Mouse (Mus musculus): ENCODE data around the gene Gpr171.
"Not testable (repeated sequence)": the region's sequence is repeated elsewhere in the genome, so short reads cannot be mapped to it uniquely, and the experiment has no call there.

Gpr171 gene

GRCm38 (mm10) chr3:59101218-59101986 is at the start of gene Gpr171:
Gpr171 (minus strand) TSS chr3:59101821.
- DNase-seq (ENCODE audit: low spot score): no peak

DNA sequence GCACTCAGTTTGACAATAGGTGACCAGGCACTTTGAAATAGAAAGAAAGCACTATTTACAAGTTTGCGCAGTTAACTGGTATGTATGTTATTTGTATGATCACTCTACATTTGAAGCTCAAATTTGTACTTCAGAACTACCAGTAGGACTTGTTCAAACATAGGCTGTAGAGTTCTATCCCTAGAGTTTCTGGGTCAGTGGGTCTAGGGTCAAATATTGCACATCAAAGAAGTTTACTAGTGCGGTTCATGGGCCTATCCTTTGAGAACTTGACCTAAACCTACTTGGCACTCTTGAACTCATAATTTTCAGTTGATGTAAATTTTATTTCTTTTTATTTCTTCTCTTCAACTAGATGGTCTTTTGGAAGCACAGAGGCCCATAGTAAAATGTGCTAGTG is 49.0 kb upstream of the Gpr171 start:
- DNase-seq (ENCODE audit: low spot score): no peak

- no peak for DNase-seq (ENCODE audit: low spot score)
Observed at GRCm38 (mm10) chr3:59149646-59150045, 48.0 kb upstream of the Gpr171 start.

DNA sequence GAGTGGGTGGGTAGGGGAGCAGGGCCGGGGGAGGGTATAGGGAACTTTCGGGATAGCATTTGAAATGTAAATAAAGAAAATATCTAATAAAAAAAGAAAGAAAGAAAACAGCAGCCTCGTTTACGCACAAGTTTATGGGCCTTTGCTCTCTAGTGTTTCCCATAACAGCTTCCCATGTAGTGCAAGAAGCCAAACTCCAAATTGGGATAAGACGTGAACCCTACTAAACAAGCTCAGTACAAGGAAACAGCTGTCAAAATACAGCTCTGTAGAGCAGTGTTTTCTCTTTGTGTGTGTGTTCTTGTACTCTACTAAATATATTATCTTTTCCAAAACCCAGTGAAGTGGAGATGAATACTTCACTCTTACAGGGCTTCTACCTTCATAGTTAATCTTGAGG is 43.6 kb upstream of the Gpr171 start:
- no peak for DNase-seq (ENCODE audit: low spot score)

DNA sequence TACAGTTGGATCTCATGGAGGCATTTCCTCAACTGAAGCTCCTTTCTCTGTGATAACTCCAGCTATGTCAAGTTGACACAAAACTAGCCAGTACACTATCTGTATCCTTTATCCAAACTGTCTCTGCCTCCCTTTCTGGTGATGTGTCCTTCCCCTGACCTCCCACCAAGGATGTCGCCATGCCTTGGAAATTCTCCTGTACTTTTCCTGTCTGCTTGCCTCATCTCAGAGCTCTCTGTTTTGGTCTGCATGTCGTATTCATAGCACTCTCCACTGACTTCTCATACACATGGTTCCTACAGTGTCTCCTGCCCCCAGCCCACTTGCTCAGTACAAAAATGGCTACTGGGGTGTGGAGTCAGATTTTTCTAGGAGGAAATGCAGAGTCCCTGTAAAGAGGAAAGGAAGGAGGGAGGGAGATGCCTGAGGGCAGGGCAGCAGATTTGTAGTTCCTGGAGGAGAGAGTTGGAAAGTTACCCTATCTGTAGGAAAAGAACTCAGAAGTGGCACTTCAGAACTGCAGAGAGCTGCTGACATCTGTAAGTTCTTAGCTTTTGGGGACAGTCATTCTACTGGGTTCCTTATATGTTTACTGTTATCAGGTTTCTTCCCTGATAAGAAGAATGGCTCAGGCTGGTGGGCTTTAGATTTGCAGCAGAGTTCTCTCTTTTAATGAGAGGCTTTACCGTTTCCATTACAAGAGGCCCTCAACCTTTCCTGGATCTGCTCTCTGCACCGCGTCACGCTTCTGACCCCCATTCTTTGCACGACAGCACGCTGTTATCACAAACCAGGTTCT is 40.1 kb upstream of the Gpr171 start:
- no peak for DNase-seq (ENCODE audit: low spot score)

DNA sequence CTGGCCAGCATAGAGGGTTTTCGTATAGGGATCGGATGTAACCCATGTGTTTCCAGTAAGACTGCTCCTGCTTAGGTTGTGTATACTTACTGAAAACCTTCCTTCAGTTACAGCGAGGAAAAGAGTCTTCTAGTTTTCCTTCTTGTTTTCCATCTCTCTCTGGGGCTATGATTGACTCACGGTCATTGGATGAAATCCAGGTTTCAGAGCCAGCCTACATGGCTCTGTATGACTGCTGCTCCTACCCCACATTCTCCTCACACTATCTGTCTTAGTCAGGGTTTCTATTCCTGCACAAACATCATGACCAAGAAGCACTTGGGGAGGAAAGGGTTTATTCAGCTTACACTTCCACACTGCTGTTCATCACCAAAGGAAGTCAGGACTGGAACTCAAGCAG is 39.3 kb upstream of the Gpr171 start:
- DNase-seq (ENCODE audit: low spot score): not testable (repeated sequence)

GRCm38 (mm10) chr3:59140115-59140514 is 38.5 kb upstream of the Gpr171 start:
- DNase-seq (ENCODE audit: low spot score): no peak

DNA sequence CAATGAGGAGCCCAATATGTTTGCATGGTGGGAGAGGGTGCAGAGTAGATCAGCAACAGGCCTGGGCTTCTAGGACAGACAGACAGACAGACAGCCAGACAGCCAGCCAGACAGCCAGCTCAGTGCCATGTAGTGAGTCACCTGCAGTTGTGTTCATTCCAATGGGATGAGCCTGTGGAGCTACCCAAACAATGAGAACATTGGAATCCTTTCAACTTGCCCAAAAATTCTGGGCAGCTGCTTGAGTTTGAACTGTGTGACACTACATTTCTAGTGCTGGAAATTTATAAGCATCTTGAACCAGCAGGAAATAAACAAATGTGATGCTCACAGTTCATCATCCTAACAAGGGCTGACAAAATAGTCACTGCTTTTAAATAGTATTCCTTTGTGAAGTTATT is 38.0 kb upstream of the Gpr171 start:
- DNase-seq (ENCODE audit: low spot score): no peak

- no peak for DNase-seq (ENCODE audit: low spot score)
Observed at GRCm38 (mm10) chr3:59138946-59139468, 37.4 kb upstream of the Gpr171 start.

GRCm38 (mm10) chr3:59135911-59136653 is 34.5 kb upstream of the Gpr171 start:
- no peak for DNase-seq (ENCODE audit: low spot score)

DNA sequence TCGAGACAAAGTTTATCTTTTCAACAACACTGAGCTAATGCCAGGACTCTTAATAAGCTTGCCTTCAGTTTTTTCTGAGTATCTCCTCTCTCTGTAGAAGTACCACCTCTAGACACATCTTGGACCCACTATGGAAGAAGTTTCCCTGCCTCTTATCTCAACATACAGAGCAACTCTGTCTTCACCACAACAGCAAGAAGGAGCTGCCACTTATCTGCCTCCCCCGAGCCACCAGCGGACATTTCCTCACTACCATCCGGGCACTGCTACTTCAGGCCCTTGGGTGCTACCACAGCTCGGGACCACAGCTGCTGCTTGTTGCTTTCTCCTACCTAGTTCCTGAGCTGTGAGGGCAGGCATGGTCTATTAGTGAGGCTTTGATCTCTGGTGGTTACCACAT is 31.6 kb upstream of the Gpr171 start:
- DNase-seq (ENCODE audit: low spot score): no peak

- no peak for DNase-seq (ENCODE audit: low spot score)
Observed at GRCm38 (mm10) chr3:59131966-59132365, 30.3 kb upstream of the Gpr171 start.

DNA sequence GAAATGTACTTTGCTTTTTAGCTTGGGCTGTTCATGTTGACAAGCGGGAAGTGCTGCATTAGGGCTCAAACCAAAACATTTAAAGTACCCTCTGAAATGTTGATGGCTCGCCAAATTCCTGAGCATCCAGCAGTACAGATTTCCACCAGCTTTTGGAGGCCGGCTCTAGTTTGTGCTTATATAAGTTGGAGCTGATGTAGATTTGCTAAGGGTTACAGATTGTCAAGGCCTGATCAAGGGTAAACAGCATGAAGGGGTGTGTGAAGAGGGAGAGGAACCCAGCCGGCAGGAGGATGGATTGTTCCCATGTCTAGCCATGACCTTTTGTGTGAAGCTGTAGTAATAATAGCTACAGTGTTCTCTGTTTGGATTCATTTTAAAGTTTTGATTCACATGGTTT is 29.5 kb upstream of the Gpr171 start:
- no peak for DNase-seq (ENCODE audit: low spot score)

- no peak for DNase-seq (ENCODE audit: low spot score)
Observed at GRCm38 (mm10) chr3:59130431-59130830, 28.8 kb upstream of the Gpr171 start.

DNA sequence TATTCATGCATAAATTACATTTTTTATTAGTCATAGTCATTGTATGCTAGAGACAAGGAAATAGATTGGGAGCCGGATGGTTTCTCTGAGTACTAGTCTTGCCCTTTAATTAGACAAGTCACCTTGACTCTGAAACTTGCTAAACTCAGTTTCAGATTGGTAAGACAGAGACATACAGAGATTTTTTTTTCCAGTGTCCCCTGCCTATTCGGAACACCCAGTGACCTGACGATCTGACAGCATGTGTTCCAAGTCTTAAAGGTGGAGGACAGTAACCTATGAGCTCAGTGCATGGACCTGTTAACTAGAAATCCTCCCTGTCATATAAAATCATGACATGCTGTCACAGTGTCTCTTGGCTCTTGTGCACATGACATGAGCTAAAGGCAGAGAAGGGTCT is 27.9 kb upstream of the Gpr171 start:
- DNase-seq (ENCODE audit: low spot score): no peak

- DNase-seq (ENCODE audit: low spot score): no peak
Observed at GRCm38 (mm10) chr3:59128681-59129080, 27.1 kb upstream of the Gpr171 start.

DNA sequence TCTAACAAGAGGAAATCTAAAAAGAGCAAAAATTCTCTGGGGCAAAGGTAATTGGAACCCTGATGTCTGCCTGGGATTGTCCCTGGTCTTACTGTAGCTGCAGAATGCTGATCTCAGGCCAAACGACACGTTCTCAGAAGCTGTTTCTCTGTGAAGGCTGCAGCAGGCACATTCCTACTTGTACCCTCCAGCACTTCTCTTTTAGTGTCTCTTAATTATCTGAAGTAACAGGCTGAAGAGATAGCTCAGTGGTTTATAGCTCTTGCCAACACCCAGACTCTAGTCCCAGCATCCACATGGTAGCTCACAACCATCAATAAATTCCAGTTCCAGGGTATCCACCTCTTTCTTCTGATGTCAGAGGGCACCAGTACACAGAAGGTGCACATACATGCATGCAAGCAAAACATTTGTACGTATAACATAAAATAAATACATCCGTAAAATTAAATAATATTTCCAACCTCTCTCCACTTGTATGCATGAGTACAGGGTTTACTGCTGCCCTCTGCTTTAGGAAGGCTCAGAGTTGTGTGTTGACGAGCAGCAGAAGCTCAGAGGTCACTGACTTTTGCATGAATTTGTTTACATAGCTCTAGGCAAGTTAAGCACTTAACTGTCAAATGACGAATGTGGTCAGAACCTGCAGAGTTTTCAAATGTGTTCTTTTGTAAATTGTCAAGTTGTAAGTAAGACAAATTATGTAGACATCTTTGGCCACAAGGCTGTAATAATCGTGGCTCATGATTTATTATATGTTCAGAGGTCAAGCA is 24.3 kb upstream of the Gpr171 start:
- no peak for DNase-seq (ENCODE audit: low spot score)

GRCm38 (mm10) chr3:59125022-59125421 is 23.4 kb upstream of the Gpr171 start:
- no peak for DNase-seq (ENCODE audit: low spot score)

DNA sequence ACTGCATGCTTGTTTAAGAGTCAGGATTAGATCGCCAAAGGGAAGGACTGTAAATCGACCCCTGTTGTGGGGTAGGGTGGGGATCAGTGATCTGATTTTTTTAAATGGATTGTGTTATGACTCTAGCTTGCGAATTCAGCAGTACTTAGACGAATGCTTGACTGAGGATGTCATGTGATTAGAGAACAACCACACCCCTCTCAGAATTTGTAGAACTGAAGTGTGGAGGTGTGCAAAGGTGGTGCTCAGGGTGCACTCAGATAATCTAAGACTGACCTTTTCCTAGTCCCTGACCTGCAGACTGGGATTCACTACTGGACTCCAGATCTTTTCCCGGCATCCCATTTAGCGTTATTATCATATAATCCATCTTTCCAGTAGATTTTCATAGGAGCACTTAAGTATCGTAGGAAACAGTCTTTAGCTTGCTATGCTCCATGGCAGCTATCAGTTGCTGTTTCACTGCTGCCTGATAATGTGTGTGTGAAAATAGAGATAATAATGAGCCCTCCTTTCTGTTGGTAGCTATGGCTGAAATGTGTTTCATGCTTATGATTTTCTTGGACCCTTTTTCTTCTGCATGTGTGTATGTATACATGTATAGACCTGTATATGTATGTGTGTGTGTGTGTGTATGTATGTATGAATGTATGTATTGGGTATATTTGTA is 20.3 kb upstream of the Gpr171 start:
- no peak for DNase-seq (ENCODE audit: low spot score)

- DNase-seq (ENCODE audit: low spot score): no peak
Observed at GRCm38 (mm10) chr3:59121067-59121730, 19.6 kb upstream of the Gpr171 start.
